Mouse (Mus musculus) limb, embryonic 11.5 days (tissue): ENCODE measurements around the gene Gm960. TPM values are rescaled to one million over a fixed set of nuclear protein-coding genes. Genes with fewer than 3 reads are reported as not detected.

ENCODE experiments used
- ATAC-seq: fragments of 200-750 bp; cut with Nextera tagmentation; 2 replicates; pipeline ENCODE4 v1.8.0; 2017; ENCODE audit warnings: low read depth; ENCODE audit not compliant: insufficient number of reproducible peaks, low FRiP score, low TSS enrichment
- DNase-seq: peaks from one replicate; pipeline ENCODE4 v3.0.0-alpha.2; 2015; ENCODE audit warnings: low spot score
- H3K27ac ChIP-seq: fragments of 300-500 bp; sonication (generic); replicated peaks from 2 replicates; pipeline ENCODE4 v1.5.1; 2014; ENCODE audit warnings: low read depth, mild to moderate bottlenecking, low read length
- H3K27me3 ChIP-seq: fragments of 300-500 bp; sonication (generic); 2 replicates; pipeline ENCODE4 v1.6.1; 2014; ENCODE audit warnings: mild to moderate bottlenecking, low read length, mixed read lengths; ENCODE audit not compliant: control insufficient read depth, insufficient read depth
- H3K36me3 ChIP-seq: fragments of 300-500 bp; sonication (generic); 2 replicates; pipeline ENCODE4 v1.6.1; 2014; ENCODE audit warnings: mild to moderate bottlenecking, low read length, moderate library complexity, mixed read lengths; ENCODE audit not compliant: control insufficient read depth, insufficient read depth
- H3K4me1 ChIP-seq: fragments of 300-500 bp; sonication (generic); 2 replicates; pipeline ENCODE4 v1.6.1; 2014; ENCODE audit warnings: low read length, mixed read lengths; ENCODE audit not compliant: control insufficient read depth, insufficient read depth
- H3K4me2 ChIP-seq: fragments of 300-500 bp; sonication (generic); 2 replicates; pipeline ENCODE4 v1.6.1; 2014; ENCODE audit warnings: low read depth, mild to moderate bottlenecking, moderate library complexity; ENCODE audit not compliant: severe bottlenecking
- H3K4me3 ChIP-seq: fragments of 300-500 bp; sonication (generic); 2 replicates; pipeline ENCODE4 v1.5.1; 2014; ENCODE audit warnings: low read depth, low read length
- H3K9ac ChIP-seq: fragments of 300-500 bp; sonication (generic); 2 replicates; pipeline ENCODE4 v1.6.1; 2014; ENCODE audit warnings: mild to moderate bottlenecking, low read length
- H3K9me3 ChIP-seq: fragments of 300-500 bp; sonication (generic); 2 replicates; pipeline ENCODE4 v1.6.1; 2016; ENCODE audit warnings: low read length; ENCODE audit not compliant: control insufficient read depth
- WGBS: fragments of 180-500 bp; shearing (Covaris S2); extraction: QIAGEN DNeasy Blood & Tissue Kit; methylation state at CpG from one replicate; pipeline ENCODE4 v1.1.7; 2014; 5-methylcytosine and 5-hydroxymethylcytosine counted together
- polyA plus RNA-seq: library from polyadenylated mRNA; unstranded; fragments of >200 nt; fragmentation: Nextera tagmentation; extraction: Ambion mirVana; gene quantifications from 2 replicates; pipeline ENCODE4 v1.2.1, GENCODE M21; 2014

The Gm960 gene
- polyA plus RNA-seq: 2.9 and 5.0 TPM in 2 replicates

DNA sequence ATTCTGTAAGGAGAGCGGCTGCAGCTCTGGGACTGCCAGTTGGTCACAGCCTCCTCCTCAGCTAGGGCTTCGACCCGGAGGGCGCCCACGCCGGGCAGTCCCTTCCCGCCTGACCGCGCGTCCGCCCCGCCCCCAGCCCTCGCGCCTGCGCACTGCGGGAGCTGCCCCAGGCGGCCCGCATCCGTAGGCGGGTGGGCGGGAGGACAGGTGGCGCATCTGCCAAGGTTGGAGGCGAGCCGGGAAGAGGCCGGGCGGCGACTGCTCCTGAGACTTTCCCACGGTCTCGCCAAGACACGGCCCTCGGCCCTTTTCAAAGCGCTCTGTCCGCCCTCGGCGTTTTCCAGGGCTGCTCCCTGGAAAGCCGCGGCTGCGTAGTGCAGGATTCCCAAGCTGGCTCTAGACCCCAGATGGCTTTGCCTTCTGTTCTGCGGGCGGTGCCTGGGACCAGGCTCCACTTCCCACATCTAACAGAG is at the start of gene Gm960:
TSS of gene Gm960 (minus strand) at position 464 of the 473 bp plus-strand sequence.
- H3K4me3 ChIP-seq: peak within 1 kb of the TSS; percentile 50
- 0 out of 2 replicates have a peak, but pooled peaks cover 3% of the 10 kb centered on the region for H3K4me1 ChIP-seq
- no peaks in the 10 kb centered on the region for H3K9me3 ChIP-seq
- H3K9ac ChIP-seq: peak within 1 kb of the TSS; percentile 44
- peaks cover 29% of the 10 kb centered on the region for H3K27me3 ChIP-seq
- DNase-seq (peak; percentile 83), ATAC-seq (no peak)
- H3K27ac ChIP-seq: no peak within 1 kb of the TSS
- peak within 1 kb of the TSS; percentile 82 for H3K4me2 ChIP-seq
- H3K36me3 ChIP-seq: no peaks in the 10 kb centered on the region
- WGBS: under 1% methylated on average over 40 of the region's 40 CpGs

DNA sequence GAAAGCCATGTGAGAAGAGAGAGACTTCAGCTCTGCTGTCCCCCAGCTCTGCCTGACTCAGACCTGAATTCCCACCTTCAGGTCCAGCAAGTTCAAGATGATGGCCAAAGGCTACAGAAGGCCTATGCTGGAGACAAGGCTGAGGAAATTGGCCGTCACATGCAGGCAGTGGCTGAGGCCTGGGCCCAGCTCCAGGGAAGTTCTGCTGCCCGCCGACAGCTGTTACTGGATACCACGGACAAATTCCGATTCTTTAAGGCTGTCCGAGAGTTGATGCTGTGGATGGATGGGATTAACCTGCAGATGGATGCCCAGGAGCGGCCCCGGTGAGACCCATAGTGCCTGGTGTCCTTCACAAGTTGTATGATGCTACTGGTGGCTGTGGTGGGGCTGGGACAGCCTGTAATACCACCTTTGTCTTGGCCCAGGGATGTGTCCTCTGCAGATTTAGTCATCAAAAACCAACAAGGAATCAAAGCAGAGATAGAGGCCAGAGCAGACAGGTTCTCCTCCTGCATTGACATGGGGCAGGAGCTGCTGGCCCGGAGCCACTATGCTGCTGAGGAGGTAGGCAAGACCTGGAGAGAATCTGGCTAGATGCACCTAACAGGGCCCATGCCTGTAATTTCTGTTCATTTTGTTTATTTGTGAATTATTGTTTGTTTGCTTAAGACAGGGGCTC is 49.3 kb upstream of the Gm960 start:
- Histone ChIP-seq H3K9ac (no peak overlapping the region), H3K4me2 (no peak overlapping the region), H3K4me3 (no peak overlapping the region), H3K27ac (no peak overlapping the region), H3K9me3 (no peaks in the 10 kb centered on the region), H3K27me3 (no peaks in the 10 kb centered on the region), H3K36me3 (no peaks in the 10 kb centered on the region), H3K4me1 (no peaks in the 10 kb centered on the region)
- DNase-seq (no peak), ATAC-seq (no peak)
- WGBS: 94% methylated on average over 9 of the region's 9 CpGs

DNA sequence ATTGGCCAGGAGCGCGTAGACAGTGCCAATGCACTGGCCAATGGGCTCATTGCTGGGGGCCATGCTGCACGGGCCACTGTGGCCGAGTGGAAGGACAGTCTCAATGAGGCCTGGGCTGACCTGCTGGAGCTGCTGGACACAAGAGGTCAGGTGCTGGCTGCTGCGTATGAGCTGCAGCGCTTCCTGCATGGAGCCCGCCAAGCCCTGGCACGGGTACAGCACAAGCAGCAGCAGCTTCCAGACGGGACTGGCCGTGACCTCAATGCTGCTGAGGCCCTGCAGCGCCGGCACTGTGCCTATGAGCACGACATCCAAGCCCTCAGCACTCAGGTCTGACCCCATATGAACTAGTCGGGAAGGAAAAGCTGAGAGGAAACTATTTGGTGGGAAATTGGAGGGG is 48.1 kb upstream of the Gm960 start:
- WGBS: 87% methylated on average over 14 of the region's 14 CpGs
- DNase-seq (no peak), ATAC-seq (no peak)
- Histone ChIP-seq H3K27ac (no peak overlapping the region), H3K27me3 (no peaks in the 10 kb centered on the region), H3K4me1 (no peaks in the 10 kb centered on the region), H3K4me3 (no peak overlapping the region), H3K9me3 (no peaks in the 10 kb centered on the region), H3K4me2 (no peak overlapping the region), H3K9ac (no peak overlapping the region), H3K36me3 (no peaks in the 10 kb centered on the region)

DNA sequence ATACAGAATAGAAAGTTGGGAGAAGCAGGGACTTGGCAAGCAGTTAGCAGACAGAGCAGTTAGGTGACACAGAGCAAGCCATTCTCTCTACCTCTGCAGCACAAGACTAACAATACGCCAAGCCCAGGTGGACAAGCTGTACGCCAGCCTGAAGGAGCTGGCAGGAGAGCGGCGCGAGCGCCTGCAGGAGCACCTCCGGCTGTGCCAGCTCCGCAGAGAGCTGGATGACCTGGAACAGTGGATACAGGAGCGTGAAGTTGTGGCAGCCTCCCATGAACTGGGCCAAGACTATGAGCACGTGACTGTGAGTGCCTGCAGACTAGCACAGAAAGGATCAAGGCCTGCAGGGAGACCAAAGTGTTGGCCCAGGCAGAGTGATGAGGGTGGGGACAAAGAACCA is 47.2 kb upstream of the Gm960 start:
- no peaks in the 10 kb centered on the region for H3K9me3 ChIP-seq
- WGBS: 93% methylated on average over 10 of the region's 10 CpGs
- ATAC-seq: no peak
- H3K4me1 ChIP-seq: no peaks in the 10 kb centered on the region
- H3K27ac ChIP-seq: no peak overlapping the region
- H3K9ac ChIP-seq: no peak overlapping the region
- no peak for DNase-seq
- H3K36me3 ChIP-seq: no peaks in the 10 kb centered on the region
- no peak overlapping the region for H3K4me2 ChIP-seq
- H3K27me3 ChIP-seq: no peaks in the 10 kb centered on the region
- H3K4me3 ChIP-seq: no peak overlapping the region

DNA sequence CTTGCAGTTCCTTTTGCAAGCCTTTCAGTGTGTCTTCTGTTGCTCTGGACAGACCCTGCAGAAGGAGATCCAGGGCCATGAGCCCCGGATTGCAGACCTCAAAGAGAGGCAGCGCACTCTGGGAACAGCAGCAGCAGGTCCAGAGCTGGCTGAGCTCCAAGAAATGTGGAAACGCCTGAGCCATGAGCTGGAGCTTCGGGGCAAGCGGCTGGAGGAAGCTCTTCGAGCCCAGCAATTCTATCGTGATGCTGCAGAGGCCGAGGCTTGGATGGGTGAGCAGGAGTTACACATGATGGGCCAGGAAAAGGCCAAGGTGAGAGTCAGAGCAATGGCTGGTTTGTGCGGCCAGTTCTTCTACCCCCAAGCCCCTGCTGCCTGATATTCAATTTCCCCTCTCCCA is 46.6 kb upstream of the Gm960 start:
- WGBS: 86% methylated on average over 9 of the region's 9 CpGs
- Histone ChIP-seq H3K27ac (no peak overlapping the region), H3K9me3 (no peaks in the 10 kb centered on the region), H3K36me3 (no peaks in the 10 kb centered on the region), H3K27me3 (no peaks in the 10 kb centered on the region), H3K4me2 (no peak overlapping the region), H3K9ac (no peak overlapping the region), H3K4me1 (no peaks in the 10 kb centered on the region), H3K4me3 (no peak overlapping the region)
- ATAC-seq (no peak), DNase-seq (no peak)

DNA sequence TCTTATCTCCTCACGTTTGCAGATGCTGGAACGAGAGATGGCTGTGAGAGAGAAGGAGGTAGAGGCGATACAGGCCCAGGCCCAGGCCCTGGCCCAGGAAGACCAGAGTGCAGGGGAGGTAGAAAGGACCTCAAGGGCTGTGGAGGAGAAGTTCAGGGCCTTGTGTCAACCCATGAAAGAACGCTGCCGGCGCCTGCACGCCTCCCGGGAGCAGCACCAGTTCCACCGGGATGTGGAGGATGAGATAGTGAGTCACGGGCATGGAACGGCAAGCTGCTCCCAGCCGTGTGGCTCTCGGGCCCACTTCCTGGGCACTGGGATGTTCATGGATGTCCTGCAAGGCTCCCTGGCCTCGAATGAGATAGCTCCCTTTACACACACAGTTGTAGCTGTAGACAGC is 45.6 kb upstream of the Gm960 start:
- H3K36me3 ChIP-seq: no peaks in the 10 kb centered on the region; the same call in 1 of the 2 replicates
- ATAC-seq (no peak), DNase-seq (no peak)
- 83% methylated on average over 14 of the region's 14 CpGs for WGBS
- H3K27ac ChIP-seq: no peak overlapping the region
- no peak overlapping the region for H3K9ac ChIP-seq
- no peak overlapping the region for H3K4me2 ChIP-seq
- H3K4me3 ChIP-seq: no peak overlapping the region
- H3K4me1 ChIP-seq: no peaks in the 10 kb centered on the region
- H3K9me3 ChIP-seq: no peaks in the 10 kb centered on the region
- no peaks in the 10 kb centered on the region for H3K27me3 ChIP-seq

DNA sequence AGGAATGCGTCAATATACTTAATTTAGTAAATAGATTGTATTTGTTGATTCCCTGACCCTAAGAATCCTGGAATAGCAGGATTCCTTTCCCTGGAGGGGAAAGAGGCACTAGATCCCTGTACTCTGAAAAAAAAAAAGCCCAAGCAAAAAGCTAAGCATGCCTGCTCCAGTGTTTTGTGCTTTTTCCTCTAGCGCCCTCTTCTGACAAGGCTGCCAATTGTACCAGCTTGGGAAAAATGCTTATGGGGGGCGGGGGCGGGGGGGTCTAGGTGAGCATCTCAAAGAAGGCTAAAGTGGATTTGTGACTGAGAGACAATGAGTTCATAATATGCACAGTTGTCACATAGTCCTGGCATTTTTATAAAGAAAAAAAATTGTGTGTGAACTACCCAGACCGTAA is 45.1 kb upstream of the Gm960 start:
- H3K4me3 ChIP-seq: no peak overlapping the region
- H3K9me3 ChIP-seq: no peaks in the 10 kb centered on the region
- H3K27me3 ChIP-seq: no peaks in the 10 kb centered on the region
- DNase-seq: peak; percentile 61
- H3K36me3 ChIP-seq: no peaks in the 10 kb centered on the region; the same call in 1 of the 2 replicates
- H3K4me1 ChIP-seq: no peaks in the 10 kb centered on the region
- H3K27ac ChIP-seq: no peak overlapping the region
- H3K4me2 ChIP-seq: no peak overlapping the region
- ATAC-seq: no peak
- H3K9ac ChIP-seq: no peak overlapping the region
- WGBS: 47% methylated on average over 5 of the region's 5 CpGs

DNA sequence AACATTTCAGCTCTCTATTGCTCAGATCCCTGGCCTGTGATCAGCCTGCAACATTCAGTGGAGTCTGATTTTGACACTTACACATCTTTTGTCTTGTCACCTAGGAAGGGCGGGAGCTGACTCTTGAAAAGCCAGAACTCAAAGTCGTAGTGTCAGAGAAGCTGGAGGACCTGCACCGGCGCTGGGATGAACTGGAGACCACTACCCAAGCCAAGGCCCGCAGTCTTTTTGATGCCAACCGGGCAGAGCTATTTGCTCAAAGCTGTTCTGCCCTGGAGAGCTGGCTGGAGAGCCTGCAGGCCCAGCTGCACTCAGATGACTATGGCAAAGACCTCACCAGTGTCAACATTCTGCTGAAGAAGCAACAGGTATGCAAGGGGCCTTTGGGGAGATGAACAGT is 43.8 kb upstream of the Gm960 start:
- Histone ChIP-seq H3K9ac (no peak overlapping the region), H3K9me3 (no peaks in the 10 kb centered on the region), H3K27ac (no peak overlapping the region), H3K4me1 (no peaks in the 10 kb centered on the region), H3K4me3 (no peak overlapping the region), H3K36me3 (no peaks in the 10 kb centered on the region; the same call in 1 of the 2 replicates), H3K27me3 (no peaks in the 10 kb centered on the region), H3K4me2 (no peak overlapping the region)
- DNase-seq (no peak), ATAC-seq (no peak)
- 92% methylated on average over 6 of the region's 6 CpGs for WGBS

DNA sequence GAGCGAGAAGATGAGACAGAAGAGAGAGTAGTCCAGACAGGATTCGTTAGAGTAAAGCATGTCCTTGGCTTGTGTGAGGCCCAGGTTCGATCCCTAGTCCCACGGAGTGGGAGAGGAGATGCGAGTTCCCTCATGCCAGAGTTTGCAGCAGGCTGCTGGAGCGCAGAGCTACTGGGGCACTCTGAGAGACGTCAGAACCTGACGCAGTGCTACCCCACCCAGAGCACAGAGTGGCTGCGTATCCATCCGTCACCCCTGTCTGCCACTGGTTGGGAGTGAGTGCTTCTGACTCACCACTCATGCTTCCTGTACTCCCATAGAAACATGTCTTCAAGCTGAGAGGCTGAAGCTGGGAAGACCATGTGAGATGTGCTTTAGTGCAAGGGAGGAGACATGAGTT is 43.0 kb upstream of the Gm960 start:
- DNase-seq (no peak), ATAC-seq (no peak)
- 76% methylated on average over 10 of the region's 10 CpGs for WGBS
- Histone ChIP-seq H3K9ac (no peak overlapping the region), H3K4me1 (no peaks in the 10 kb centered on the region), H3K27me3 (no peaks in the 10 kb centered on the region), H3K4me3 (no peak overlapping the region), H3K4me2 (no peak overlapping the region), H3K36me3 (no peaks in the 10 kb centered on the region; the same call in 1 of the 2 replicates), H3K9me3 (no peaks in the 10 kb centered on the region), H3K27ac (no peak overlapping the region)
